Mouse (Mus musculus): ENCODE results near the gene Glul.

DNA sequence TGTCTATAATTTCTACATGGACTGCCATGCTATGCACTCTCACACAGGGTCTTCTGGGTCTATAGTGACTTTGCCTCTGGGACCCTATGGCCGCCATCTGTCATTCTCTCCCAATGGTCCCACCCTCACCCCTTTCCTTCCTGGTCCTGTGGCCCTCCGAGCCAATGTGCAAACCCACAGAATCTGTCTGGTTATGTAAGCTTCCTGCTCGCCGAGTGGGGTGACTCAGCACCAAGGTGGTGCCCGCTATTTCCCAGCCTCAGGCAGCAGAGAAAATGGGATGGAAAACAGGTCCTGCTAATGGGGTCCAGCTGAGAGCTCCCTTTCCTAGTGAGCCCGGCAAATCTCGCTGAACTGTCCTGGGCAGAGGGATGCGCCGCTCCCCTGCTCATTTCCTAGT, 53.5 kb downstream of the Glul start:
- no peak for TF ChIP-seq CTCF (IDR thresholded peaks at IDR 0.05; ENCODE audit: borderline replicate concordance, extremely low read depth, insufficient read depth, insufficient read length)
- TF ChIP-seq POLR2A (IDR thresholded peaks at IDR 0.05; ENCODE audit: borderline replicate concordance, extremely low read depth, insufficient read depth, insufficient read length, poor library complexity, severe bottlenecking), result no peak
